Mouse (Mus musculus) right cerebral cortex, postnatal 4 days (tissue): ENCODE data around the gene Sptb.

Experiments used
- DNase-seq: peaks from one replicate; pipeline ENCODE4 v3.0.0-alpha.2; 2022

Gene Sptb

DNA sequence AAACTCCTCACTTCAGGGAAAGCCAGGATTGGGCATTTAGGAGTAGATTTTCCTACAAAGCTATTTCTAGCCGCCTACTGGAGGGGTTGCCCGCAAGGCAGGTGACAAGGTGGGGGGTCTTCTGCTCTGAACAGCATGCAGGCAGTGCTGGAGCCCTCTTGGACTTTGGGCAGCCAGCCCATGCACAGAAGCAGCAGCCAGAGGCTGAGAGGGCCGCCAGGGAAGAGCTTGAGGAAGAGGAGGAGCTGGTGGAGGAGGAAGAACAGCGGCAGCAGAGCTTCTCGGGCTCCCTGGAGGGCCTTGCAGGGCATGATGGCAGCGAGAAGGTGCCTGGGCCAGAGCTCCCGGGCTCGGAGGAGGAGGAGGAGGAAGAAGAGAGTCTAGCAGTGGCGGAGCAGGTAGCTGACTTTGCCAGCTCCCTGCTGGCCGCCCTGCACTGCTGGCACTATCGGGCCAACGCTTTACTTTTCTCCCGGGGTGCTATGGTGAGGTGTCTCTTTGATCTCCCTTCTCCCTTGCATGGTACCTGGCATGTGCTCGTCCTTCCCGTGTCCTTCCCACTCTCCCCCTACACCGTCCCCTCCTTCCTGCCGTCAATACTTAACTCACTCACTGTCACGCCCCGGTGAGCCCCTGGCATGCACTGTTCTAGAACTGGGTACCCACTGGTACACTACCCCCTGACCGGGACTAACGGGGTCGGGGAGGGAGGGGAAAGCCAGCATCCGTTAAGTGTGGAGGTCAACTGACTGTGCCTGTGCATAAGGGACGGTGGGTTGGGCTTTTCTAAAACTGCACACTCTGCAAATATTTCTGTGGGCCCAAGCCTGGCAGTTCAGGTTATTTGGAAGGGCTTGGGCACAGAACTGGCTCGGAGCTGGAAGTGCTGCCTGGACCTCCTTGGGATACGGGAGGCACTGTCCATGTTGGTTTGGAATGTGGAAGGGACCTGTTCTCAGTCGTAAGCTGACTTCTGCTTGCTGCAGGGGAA, 137.8 kb downstream of the Sptb start:
- no peak for DNase-seq

DNA sequence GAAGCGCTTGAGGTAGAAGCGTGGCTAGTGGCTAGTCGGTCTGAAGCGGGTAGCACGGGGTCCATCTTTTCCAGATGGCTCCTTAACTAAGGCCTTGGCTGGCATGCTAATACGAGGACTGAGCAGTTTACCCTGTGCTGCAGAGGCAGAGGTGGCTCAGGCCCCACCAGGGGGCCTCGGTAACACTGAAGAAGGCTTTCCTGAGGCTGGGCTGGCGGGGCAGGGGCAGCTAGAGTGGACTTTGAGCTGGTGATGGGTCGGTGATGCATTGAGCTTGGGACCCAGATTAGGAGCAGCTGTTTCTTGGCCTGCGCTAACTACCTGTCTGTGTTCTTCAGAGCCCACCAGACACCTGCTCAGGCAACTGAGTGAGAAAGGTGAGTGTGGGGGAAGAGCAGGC, 139.1 kb downstream of the Sptb start:
- no peak for DNase-seq

DNA sequence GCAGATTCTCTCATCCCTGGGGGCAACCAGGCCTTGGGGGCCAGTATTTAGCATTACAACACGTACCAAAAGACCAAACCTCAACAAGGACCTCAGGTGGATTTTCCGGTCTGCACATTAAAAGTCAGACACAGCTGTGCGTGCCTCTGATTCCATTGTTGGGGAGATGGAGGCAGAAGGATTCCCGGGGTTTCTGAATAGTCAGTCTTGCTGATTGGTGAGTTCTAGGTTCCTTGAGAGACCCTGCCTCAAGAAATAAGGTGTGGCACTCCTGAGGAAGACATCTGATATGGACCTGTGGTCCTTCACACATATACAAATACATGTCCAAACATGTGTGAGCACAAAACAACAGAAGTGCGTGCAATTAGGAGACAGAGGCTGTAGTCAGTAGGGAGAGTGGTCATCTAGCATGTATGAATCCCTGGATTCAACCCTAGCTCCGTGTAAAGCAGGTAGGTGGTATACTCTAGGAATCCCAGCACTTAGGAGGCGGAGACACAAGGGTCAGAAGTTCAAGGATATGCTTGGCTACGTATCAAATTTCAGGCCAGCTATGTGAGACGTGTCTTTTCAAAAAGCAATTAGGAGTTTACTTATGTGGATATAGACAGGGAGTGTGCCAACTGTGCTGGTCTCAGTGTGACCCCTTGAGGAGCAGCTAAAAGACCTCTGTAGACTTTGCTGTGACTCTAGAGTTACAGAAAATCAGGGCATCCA, 140.0 kb downstream of the Sptb start:
- no peak for DNase-seq

DNA sequence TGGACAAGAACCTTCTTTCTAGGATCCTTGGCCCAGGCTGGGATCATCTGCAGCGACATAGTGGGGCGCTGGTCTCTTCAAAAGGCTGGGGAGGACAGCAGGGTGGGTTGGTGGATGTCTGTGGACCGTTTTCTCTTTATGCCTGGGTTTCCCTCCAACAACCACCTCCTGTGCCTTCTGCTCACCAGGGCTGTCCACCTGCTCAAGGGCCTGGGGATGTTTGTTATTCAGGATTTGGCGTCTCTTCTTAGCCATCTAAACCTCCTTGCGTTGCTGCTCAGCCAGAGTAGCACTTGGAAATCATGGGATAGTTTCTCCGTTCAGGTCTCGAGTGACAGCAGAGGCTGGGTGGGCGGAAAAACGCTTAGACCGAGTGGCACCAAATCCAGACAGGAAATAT, 144.1 kb downstream of the Sptb start:
- no peak for DNase-seq

DNA sequence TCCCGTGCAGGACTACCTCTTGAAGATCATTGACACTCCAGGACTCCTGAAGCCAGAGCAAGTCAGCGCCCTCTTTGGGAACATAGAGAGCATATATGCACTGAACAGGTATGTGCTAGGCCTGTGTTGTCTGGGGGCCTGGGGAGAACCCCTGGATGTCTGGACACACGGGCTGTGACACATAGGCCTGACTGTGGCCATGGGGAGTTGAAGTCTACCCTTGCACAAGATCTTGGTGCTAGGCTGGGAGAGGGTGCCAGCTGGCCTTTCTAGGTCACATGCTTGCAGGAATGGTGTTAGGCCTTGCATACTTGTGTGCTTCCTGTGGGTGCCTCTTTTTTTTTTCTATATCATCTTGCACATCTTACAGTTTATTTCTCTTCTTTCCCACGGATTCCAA, 148.2 kb downstream of the Sptb start:
- DNase-seq: no peak

DNA sequence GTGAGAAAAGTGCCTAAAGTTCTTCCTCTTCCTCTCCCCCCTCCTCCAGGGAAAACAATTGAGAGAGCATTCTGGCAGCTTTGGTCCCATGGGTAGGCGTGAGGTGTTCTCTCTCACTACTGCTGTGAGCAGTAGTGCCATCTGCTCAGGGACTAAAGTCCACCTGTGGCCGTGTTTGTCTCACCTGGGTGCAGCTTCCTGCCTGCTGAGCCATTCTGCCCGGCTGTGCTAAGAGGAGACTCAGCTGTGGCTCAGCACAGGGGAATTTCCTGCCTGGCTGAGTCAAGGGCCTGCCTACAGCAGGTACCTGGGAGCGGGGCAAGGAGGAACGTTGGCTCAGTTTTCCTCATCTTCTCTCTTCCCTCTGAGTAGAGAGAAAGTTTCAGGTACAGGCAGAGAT, 152.1 kb downstream of the Sptb start:
- DNase-seq: no peak

DNA sequence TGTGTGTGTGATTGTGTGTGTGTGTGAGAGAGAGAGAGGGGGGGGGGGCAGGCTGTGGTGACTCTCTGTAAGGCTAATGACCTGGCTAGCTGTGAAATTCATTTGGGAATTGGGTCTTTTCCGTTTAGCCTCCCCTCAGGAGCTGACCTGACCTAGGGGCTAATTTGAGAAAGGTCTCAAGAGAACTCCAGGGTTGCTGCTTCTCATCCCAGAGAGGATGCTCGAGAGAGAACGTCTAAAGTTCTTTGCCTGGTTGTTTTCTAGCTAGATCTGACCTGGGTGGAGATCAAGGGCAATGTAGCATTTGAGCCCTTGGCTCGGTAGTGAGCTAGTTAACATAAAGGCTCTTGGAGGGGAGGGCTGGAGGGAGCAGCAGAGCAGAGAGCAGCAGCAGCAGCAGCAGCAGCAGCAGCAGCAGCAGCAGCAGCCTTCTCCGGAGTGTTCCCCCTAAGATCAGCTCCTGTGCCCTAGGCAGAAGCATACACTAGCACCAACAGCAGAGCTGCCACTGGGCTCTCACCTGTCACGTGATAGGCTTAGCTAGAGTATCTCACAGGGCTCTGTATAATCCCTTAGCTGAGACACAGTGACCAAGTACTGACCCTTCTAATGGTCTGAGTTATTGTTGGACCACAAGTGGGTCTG, 153.5 kb downstream of the Sptb start:
- no peak for DNase-seq

DNA sequence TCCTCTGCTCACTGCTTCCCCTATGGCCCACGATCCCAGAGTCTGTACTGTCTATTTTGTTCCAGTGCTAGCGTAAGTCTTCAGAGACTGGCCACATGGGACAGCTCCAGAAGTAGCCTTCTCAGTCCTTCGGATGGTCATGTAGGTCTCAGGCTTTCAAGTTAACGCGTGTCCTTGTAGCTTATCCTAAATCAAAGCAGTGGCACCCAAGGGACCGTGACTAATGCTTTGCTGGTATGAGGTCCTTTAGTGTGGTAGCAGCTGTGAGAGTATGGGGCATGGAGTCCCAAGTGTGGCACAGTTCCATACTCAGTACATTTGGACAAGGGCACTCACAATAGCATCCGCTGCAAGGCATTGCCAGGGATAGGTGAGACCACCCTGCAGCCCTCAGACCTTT, 154.2 kb downstream of the Sptb start:
- DNase-seq: no peak

DNA sequence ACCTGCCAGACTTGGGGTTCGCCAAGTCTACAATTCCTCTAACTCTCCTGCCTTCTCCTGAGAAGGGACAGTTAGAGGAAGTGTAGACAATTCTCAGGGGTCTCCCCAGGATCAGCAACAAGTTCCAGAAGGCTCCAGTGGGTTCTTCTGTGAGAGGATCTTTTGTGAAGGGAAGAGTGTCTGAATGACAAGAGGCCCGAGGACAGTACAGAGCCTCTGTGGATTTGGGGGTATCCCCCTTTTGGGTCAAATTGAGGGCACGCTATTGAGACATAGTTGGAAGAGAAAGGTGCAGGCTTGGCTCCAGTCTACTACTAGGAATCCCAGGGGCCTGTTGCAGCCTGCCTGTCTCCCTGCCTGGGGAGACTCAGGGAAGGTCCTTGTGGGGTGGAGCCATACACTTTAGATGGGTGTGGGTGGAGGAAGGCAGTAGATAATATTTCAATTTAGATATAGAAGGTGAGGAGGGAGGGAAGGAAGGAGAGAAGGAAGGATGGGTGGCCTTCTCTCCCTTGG, 155.4 kb downstream of the Sptb start:
- DNase-seq: no peak

DNA sequence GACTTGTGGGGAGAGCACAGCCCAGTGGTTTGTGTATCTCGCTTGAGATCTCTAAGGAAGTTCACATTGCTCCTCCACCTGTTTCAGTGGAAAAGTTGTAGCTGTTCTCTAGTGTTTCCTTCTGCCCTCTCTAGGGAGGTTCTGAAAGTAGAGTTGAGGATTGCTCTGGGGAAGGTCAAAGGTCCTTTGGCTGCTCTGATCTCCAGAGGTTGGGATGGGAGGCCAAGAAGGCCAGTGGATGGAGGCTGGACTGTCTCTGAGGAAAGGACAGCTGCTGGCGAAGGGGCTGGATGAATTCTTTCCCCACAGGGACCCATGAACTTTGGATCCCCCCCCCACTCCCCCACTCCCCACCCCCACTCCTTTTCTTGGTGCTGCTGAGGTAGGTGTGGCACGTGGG, 156.0 kb downstream of the Sptb start:
- DNase-seq: no peak

DNA sequence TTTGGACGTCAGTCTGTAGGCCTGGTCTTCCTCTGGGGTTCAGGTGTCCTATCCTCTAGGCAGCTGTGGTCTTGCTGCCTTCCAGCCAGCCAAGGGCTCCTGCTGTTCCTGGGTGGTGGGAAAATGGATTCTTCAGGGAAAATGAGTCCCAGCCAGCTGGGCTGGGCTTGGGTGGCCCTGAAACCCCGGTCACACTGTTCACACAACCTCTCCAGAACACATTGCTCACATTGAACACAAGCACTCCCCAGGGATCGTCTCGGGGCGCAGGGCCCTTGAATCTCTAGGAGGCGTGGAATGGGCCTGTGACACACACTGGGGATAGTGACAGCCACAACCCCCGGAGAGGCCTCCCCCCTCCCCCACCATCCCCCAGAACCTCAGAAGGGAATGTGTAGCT, 156.4 kb downstream of the Sptb start:
- DNase-seq: no peak

DNA sequence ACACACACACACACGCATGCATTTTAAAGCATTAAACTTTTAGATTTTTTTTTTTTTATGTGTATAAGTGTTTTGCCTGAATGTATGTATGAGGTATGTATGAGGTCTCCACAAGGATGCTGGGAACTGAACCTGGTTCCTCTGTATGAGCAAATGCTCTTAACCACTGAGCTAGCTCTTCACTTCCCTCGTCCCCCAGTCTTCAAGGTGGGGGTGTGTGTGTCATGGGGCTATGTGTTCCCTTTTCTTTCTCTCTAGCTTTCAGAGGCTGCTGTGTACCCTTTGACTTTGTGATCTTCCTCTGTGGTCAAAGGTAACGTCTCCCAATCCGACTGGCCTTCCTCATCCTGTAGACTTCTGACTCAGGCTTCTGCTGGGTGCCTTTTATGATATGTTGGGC, 157.4 kb downstream of the Sptb start:
- DNase-seq: no peak

DNA sequence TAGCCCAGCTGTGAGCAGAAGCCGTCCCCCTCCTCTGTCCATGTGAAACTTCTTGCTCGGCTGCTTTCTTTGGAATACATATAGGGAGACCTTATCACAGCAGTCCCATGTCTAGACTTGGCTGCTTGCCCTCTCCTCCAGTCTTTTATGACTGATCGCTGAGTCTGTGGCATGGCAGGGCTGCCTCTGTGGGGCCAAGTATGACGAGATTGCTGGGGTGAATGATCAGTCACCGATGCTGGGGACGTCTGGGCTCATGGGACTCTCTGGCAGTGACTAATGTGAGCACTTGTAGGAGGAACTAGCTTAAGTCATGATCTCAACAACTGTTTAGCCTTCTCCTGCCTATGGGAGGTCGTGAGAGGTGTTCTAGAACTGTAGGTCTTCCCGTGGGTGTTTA, 158.0 kb downstream of the Sptb start:
- no peak for DNase-seq

DNA sequence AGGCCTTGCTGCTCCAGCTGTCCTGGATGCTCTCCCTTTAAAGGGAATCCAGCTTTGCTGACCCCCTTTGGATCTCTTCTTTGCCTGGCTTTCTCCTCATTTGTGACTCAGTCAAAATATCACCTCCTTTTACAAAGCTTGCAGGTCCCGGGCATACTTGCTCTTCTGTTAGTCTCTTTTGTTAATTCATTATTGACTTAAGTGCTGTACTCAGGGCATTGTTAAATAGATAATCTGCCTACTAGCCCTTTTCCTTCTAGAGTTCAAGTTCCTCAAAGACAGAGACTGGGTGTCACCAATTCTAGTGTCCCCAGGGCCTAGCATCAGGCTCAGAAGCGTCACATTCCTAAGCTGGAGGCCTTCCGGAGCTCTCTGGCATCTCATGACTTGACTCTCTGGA, 161.1 kb downstream of the Sptb start:
- no peak for DNase-seq

DNA sequence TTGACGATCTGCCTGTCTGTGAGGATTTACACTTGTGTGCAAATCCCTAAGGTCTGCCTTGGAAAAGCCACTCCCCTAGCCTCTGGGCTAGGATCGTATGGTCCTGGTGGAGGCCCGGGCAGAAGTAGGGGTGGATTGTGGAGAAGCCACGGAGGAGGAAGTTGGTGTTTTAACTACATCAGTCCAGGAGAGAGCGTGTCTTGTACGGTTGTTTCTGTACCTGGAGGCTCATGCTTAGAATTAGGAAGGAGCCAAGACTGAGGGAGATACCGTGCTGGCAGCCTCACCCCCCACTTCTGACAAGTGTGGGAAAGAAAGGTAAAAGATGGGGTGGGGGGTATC, 162.3 kb downstream of the Sptb start:
- DNase-seq: no peak

DNA sequence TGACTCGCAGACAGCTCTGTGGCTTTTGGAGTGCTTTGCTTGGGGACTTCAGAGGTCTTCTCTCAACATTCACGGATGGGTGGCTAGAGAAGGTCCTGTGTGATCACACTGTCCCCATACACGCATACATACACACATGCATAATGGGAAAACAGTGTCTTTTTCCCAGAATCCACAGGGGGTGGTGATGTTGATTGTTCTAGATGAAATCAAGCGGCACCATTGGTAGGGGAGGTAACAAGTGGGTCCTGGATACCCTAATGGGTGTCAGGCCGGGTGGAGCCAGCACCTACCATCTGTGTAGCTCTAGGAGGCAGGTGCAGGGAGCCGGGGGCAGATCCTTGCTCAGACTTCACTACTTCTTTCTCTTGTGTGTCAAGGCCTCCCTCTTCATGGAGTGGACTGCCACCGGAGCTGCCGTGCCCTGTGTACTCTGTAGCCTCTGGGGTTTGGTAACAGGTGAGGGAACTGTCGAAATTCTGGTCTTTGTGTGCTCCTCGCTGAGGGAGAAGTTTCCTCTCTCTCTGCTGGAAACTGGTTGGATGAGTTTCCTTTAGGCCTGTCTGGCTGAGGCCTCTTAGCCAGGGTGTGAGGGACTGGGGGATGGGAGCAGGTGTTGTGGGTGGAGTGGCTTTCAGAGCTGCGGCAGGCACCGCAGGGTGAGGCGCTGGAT, 162.8 kb downstream of the Sptb start:
- DNase-seq: no peak

DNA sequence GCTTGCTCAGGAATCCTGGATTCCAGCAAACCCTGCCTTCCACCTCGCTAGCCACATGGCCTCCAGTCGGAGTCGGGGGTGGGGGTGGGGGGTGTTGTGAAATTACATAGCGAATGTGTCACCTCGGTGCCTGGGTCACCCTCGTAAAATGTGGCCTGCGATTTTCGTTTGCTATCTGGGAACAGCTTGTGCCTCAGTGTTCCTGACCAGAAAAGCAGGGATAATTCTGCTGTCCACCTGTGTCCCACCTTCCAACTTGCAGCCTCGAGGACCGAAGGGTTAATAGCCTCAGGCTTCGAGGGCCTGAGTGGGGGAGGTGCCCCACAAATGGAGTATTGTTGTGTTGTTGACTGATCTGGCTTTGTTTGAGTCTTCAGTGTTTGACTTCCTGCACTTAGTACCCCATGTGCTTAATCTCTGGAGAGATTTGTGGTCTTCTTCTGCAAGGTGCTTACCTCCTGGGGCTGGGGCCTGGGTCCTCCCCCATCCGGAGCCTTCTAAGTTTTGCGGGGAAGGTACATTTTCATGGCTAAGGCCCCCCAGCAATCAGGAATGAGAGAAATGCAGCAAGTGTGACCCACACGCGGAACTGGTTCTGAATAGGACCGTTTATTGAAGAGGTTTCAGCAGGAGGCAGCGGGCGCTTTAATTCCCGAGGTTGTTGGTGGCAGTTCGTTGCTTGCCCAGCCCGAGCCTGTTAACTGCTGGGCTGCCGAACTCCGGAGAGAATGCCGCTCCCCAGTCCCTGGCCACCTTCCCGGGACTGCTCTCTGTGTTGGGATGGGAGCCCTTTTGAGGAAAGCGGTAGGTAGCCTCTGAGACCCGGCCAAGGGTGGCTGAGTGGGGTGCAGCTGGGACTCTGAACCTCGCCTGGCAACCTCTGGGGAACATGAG, 163.7 kb downstream of the Sptb start:
- peak; percentile 49 for DNase-seq

DNA sequence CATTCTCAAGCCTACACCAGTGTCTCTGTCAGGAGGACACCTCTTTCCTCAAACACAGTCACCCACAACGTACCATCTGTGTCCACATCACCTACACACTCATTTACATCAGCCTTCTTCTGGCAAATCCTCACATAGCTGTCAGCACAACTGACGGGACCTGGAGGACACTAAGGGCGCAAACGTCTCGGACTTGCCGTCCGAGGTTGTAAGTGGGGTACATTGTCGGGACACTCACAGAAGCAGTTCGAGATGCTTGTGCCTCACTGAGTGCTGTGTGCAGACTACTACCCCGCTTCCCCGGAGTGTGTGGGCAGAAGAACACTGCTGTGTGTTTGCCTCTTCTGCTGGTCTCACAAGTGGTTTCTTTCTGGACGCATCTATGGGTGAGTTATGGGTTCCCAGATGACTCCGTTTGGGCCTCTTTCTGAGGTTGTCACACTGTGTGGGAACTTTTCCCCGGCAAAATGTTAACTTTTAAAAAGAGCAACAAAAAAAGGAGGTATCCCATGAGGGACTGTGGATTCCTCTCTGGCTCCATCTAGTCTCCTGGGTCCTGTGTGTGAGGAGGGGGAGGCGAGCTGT, 164.5 kb downstream of the Sptb start:
- DNase-seq: no peak

DNA sequence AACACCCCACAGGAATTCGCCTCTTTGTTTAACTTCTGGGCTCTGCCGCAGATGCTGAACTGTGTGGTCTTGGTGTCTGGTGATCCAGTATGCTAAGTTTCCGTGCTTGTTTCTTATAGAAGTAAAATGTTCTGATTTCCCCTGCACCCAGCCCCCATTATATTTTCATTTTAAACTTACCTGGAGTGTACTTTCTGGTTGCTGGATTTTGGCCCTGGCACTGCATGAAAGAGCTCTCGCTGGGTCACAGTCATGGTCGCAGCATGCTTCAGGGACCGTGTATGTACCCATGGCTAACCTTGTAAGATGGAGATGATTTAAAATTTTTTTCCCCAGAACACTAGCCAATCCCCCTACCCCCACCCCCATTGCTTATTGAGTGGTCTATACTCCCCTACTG, 168.5 kb downstream of the Sptb start:
- no peak for DNase-seq

DNA sequence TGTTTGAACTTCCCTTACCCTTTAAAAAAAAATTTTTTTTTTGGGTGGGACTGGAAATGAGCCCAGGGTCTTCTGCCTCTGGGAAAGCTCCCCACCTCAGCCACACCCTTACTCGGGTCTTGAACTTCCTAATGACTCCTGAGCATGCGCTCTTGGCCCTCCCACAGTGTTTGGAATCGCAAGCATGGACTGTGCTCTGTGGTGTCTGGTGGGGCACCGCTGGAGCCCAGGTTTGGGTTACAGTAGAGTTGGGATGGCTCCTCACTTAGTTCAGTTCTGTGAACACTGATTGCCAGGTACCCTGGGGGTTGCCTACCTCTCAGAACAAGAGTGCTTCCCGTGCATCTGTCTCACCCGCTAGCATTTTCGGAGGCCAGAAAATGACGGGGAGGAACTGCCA, 168.9 kb downstream of the Sptb start:
- DNase-seq: no peak

DNA sequence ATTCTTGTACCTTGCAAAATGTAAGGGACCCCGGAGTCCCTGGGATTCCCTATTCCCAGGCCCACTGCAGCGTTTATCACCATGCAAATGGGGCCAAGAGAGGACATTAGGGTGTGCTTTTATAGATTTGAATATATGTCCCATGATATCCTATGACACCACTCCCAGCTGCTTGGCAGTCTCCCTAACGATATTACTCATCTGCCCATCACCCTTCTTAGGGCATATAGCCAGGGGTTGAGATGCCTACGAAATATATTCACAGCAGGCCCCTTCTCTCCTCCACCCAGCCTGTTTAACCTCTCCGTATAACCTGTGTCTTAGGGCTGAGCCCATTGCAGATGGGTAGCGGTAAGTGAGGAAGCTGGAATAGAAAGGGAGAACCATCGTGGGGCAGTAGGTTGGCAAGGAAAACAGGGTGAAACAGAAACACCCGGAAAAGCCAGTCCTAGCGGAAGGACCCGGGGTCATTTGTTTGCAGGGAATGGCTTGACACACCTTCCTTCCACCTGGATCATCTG, 169.6 kb downstream of the Sptb start:
- DNase-seq: no peak
